Mouse (Mus musculus) cortical plate, adult 2 months (tissue): ENCODE results near the gene Slc13a3.
"Not testable (repeated sequence)": the region's sequence is repeated elsewhere in the genome, so short reads cannot be mapped to it uniquely, and the experiment has no call there.

Experiments
- CTCF ChIP-seq: fragments of 200-500 bp; IDR thresholded peaks from 2 replicates; pipeline ENCODE4 v1.5.1; 2011; ENCODE audit warnings: mild to moderate bottlenecking, control low read depth, low read length; ENCODE audit not compliant: insufficient read depth; ENCODE audit errors: extremely low read depth
- POLR2A ChIP-seq: fragments of 200-500 bp; IDR thresholded peaks from 2 replicates; pipeline ENCODE4 v1.6.1; 2011; ENCODE audit warnings: mild to moderate bottlenecking, low read length, control low read depth; ENCODE audit not compliant: insufficient read depth; ENCODE audit errors: extremely low read depth

DNA sequence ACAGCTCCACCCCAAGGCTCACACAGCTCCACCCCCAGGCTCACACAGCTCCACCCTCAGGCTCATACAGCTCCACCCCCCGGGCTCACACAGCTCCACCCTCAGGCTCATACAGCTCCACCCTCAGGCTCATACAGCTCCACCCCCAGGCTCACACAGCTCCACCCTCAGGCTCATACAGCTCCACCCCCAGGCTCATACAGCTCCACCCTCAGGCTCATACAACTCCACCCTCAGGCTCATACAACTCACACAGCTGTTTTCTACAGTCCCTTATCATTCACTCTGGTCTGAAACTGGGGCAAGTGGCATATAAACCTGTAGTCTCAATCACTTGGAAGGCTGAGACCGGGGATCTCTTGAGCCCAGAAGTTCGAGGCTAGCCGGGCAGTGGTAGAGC lies 38.5 kb upstream of the Slc13a3 start:
- not testable (repeated sequence) for TF ChIP-seq CTCF, POLR2A
